Mouse (Mus musculus): ENCODE results near the gene Rufy3.
"Not testable (repeated sequence)": the region's sequence is repeated elsewhere in the genome, so short reads cannot be mapped to it uniquely, and the experiment has no call there.

Gene Rufy3

GRCm38 (mm10) chr5:88564501-88565147, at the start of gene Rufy3:
TSS of gene Rufy3 (plus strand) at chr5:88565040.
- DNase-seq (ENCODE audit: low spot score in 2 of 2), result peak; percentile 80 to 83

GRCm38 (mm10) chr5:88519232-88519631, 45.6 kb upstream of the Rufy3 start:
- peak in 1 of 2 experiments; percentile 43 for DNase-seq (ENCODE audit: low spot score in 2 of 2)

- no peak for DNase-seq (ENCODE audit: low spot score in 2 of 2)
Measured at GRCm38 (mm10) chr5:88527657-88528056, 37.2 kb upstream of the Rufy3 start, which contains the start of gene Jchain. TSS of gene Jchain (minus strand) at chr5:88527891.

GRCm38 (mm10) chr5:88530908-88531307, 33.9 kb upstream of the Rufy3 start:
- DNase-seq (ENCODE audit: low spot score in 2 of 2), result no peak

- DNase-seq (ENCODE audit: low spot score in 2 of 2), result no peak
Measured at GRCm38 (mm10) chr5:88534697-88535096, 30.1 kb upstream of the Rufy3 start.

GRCm38 (mm10) chr5:88540845-88541244, 24.0 kb upstream of the Rufy3 start:
- DNase-seq (ENCODE audit: low spot score in 2 of 2), result no peak

GRCm38 (mm10) chr5:88542651-88543282, 22.1 kb upstream of the Rufy3 start:
- DNase-seq (ENCODE audit: low spot score in 2 of 2), result peak; percentile 48 to 62

- DNase-seq (ENCODE audit: low spot score in 2 of 2), result not testable (repeated sequence)
Measured at GRCm38 (mm10) chr5:88544411-88544810, 20.4 kb upstream of the Rufy3 start.

- DNase-seq (ENCODE audit: low spot score in 2 of 2), result no peak
Measured at GRCm38 (mm10) chr5:88545536-88545935, 19.3 kb upstream of the Rufy3 start.

- no peak for DNase-seq (ENCODE audit: low spot score in 2 of 2)
Measured at GRCm38 (mm10) chr5:88553271-88554085, 11.4 kb upstream of the Rufy3 start.

- DNase-seq (ENCODE audit: low spot score in 2 of 2), result peak; percentile 97
Measured at GRCm38 (mm10) chr5:88554086-88554886, 10.6 kb upstream of the Rufy3 start, which contains the start of gene Utp3. TSS of gene Utp3 (plus strand) at chr5:88554462.

GRCm38 (mm10) chr5:88558991-88559390, 5.8 kb upstream of the Rufy3 start:
- DNase-seq (ENCODE audit: low spot score in 2 of 2), result no peak

GRCm38 (mm10) chr5:88561080-88561814, 3.6 kb upstream of the Rufy3 start:
- no peak for DNase-seq (ENCODE audit: low spot score in 2 of 2)

- DNase-seq (ENCODE audit: low spot score in 2 of 2), result no peak
Measured at GRCm38 (mm10) chr5:88562863-88563780, 1.7 kb upstream of the Rufy3 start.

GRCm38 (mm10) chr5:88565148-88566033, 551 bp downstream of the Rufy3 start:
- peak; percentile 60 to 71 for DNase-seq (ENCODE audit: low spot score in 2 of 2)

- no peak for DNase-seq (ENCODE audit: low spot score in 2 of 2)
Measured at GRCm38 (mm10) chr5:88566034-88566841, 1.4 kb downstream of the Rufy3 start.

GRCm38 (mm10) chr5:88569541-88569940, 4.7 kb downstream of the Rufy3 start:
- DNase-seq (ENCODE audit: low spot score in 2 of 2), result no peak

GRCm38 (mm10) chr5:88574829-88575228, 10.0 kb downstream of the Rufy3 start:
- no peak for DNase-seq (ENCODE audit: low spot score in 2 of 2)

All from right cerebral cortex, postnatal 10 days (tissue).